Mouse (Mus musculus) myocyte (in vitro differentiated cells): ENCODE results near the gene Zfp385c. TPM values are rescaled to one million over a fixed set of nuclear protein-coding genes. Genes with fewer than 3 reads are reported as not detected.

Source experiments
- H3K27me3 ChIP-seq: one replicate; pipeline ENCODE4 v1.6.1; 2011; ENCODE audit not compliant: control insufficient read depth, insufficient read depth, insufficient read length
- H3K36me3 ChIP-seq: one replicate; pipeline ENCODE4 v1.6.1; 2011; ENCODE audit not compliant: control insufficient read depth, insufficient read depth
- H3K4me2 ChIP-seq: one replicate; pipeline ENCODE4 v1.6.1; 2011; ENCODE audit warnings: low read depth, control low read depth
- H3K4me3 ChIP-seq: one replicate; pipeline ENCODE4 v1.5.1; 2011; ENCODE audit warnings: mild to moderate bottlenecking, control low read depth, moderate library complexity
- H3K79me2 ChIP-seq: one replicate; pipeline ENCODE4 v1.6.1; 2011; ENCODE audit not compliant: control insufficient read depth, insufficient read depth
- H3ac ChIP-seq: one replicate; pipeline ENCODE4 v1.6.1; 2011; ENCODE audit not compliant: control insufficient read depth, insufficient read length
- CEBPB ChIP-seq: IDR thresholded peaks from 2 replicates; pipeline ENCODE4 v1.6.1; 2011; ENCODE audit warnings: mild to moderate bottlenecking, moderate library complexity; ENCODE audit not compliant: poor library complexity, insufficient read depth, severe bottlenecking
- E2F4 ChIP-seq: IDR thresholded peaks from one replicate; pipeline ENCODE4 v1.6.1; 2011; ENCODE audit warnings: mild to moderate bottlenecking, control low read depth, moderate library complexity; ENCODE audit not compliant: insufficient read depth
- MAX ChIP-seq: IDR thresholded peaks from one replicate; pipeline ENCODE4 v1.6.1; 2011; ENCODE audit warnings: low read depth, mild to moderate bottlenecking, control low read depth
- MYOD1 ChIP-seq, 3 experiments: IDR thresholded peaks; one replicate each; pipeline ENCODE4 v1.6.1; 2011; ENCODE audit warnings: control low read depth in 2 of 3, low read depth in 2 of 3, mild to moderate bottlenecking in 2 of 3, moderate library complexity in 1 of 3; ENCODE audit not compliant: insufficient read length in 2 of 3, control insufficient read depth in 1 of 3
- MYOG ChIP-seq, 3 experiments: IDR thresholded peaks; one replicate each; pipeline ENCODE4 v1.6.1; 2011; ENCODE audit warnings: control low read depth in 2 of 3, low read depth in 2 of 3, mild to moderate bottlenecking in 2 of 3; ENCODE audit not compliant: insufficient read length in 2 of 3, control insufficient read depth in 1 of 3, insufficient read depth in 1 of 3
- POLR2A ChIP-seq: IDR thresholded peaks from one replicate; pipeline ENCODE4 v1.6.1; 2011; ENCODE audit warnings: low read depth, mild to moderate bottlenecking, control low read depth, moderate library complexity; ENCODE audit not compliant: insufficient read length
- POLR2AphosphoS2 ChIP-seq: IDR thresholded peaks from one replicate; pipeline ENCODE4 v1.6.1; 2011; ENCODE audit warnings: low read depth, control low read depth; ENCODE audit not compliant: insufficient read length
- REST ChIP-seq: IDR thresholded peaks from one replicate; pipeline ENCODE4 v1.6.1; 2011; ENCODE audit warnings: mild to moderate bottlenecking, control low read depth, moderate library complexity; ENCODE audit not compliant: insufficient read depth, insufficient read length
- SRF ChIP-seq: IDR thresholded peaks from one replicate; pipeline ENCODE4 v1.6.1; 2011; ENCODE audit warnings: low read depth; ENCODE audit not compliant: control insufficient read depth, insufficient read length
- TCF12 ChIP-seq: IDR thresholded peaks from one replicate; pipeline ENCODE4 v1.6.1; 2011; ENCODE audit warnings: mild to moderate bottlenecking, control low read depth; ENCODE audit not compliant: poor library complexity, insufficient read depth, severe bottlenecking
- TCF3 ChIP-seq: IDR thresholded peaks from one replicate; pipeline ENCODE4 v1.6.1; 2011; ENCODE audit warnings: low read depth, control low read depth; ENCODE audit not compliant: insufficient read length
- USF1 ChIP-seq: IDR thresholded peaks from one replicate; pipeline ENCODE4 v1.6.1; 2011; ENCODE audit warnings: low read depth, mild to moderate bottlenecking, control low read depth, moderate library complexity
- polyA plus RNA-seq: library from polyadenylated mRNA; unstranded; fragments of >200 nt; fragmentation: generic; extraction: Trizol; gene quantifications from one replicate; pipeline ENCODE4 v1.2.1, GENCODE M21; 2012; ENCODE audit warnings: missing spikeins

The Zfp385c gene
- polyA plus RNA-seq, 1 experiment: 0.24 TPM

DNA sequence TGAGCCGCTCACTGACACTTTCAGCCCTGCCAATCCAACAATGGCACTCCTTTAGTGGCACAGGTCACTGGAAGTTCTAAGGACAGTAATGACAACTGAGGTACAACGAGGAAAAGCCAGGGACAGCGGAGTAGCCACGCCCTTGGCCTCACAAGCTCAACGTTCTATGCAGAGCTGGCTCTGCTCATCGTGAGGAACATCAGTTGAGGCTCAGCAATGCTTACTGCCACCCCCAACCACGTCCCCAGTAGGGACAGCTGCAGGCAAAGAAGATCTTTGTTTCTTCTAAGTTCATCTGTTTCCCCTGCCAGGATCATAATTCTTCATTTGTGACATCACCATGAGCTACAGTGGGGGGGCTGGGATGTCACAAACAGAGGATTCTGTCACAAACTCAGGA, 97.6 kb downstream of the Zfp385c start:
- TF ChIP-seq MAX (no peak), POLR2AphosphoS2 (peak; percentile 17), USF1 (no peak), CEBPB (no peak), MYOG (IDR thresholded peaks at IDR 0.05; ENCODE audit: control insufficient read depth in 1 of 3, insufficient read depth in 1 of 3, insufficient read length in 2 of 3, low read depth in 2 of 3) (peak in 2 of 3 experiments; percentile 32 to 61), MYOD1 (IDR thresholded peaks at IDR 0.05; ENCODE audit: control insufficient read depth in 1 of 3, insufficient read length in 2 of 3, low read depth in 2 of 3) (peak in 2 of 3 experiments; percentile 56 to 63), REST (no peak)
- H3K36me3 ChIP-seq: peaks cover 82% of the 10 kb centered on the region
- H3K4me2 ChIP-seq: no peak overlapping the region

DNA sequence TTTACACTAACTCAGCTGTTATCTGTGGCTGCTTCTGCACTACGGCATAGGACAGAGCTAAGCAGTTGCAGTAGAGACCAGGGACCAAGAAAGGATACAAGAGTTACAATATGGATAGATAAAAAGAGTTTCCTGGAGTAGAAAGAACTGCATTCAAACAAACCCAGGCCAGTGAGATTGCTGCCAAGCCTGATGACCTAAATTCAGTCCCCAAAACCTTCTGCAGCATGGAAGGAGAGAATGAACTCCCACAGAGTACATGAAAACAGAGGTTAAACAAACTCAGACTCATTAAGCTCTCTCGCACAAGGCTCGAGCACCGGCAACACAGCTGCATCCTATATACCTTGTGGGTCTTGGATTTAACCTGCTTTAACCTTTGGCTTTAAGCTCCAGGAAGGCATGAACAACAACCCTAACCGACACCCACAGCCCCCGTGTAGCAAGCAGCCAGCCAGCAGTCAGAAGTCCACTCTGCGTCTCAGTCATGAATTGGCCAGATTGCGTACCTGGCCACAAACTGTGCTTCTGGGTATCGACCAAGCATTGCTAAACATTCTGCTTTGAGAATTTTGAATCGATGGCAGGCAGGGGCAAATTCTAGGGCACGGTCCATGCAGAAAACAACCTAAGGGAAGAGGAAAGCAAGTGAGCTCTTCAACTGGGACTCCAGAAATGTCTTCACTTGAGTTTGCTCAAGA, 99.8 kb downstream of the Zfp385c start:
- Histone ChIP-seq H3K4me2 (no peak overlapping the region), H3K36me3 (peaks cover 78% of the 10 kb centered on the region), H3K79me2 (no peaks in the 10 kb centered on the region), H3ac (no peak overlapping the region), H3K4me3 (no peak overlapping the region), H3K27me3 (no peaks in the 10 kb centered on the region)
- TF ChIP-seq SRF: no peak
- no peak for TF ChIP-seq TCF3
- no peak for TF ChIP-seq USF1
- TF ChIP-seq MAX: no peak
- no peak for TF ChIP-seq TCF12

More for the DNA sequence above, 97.6 kb downstream of the Zfp385c start:
- Histone ChIP-seq H3ac (no peak overlapping the region), H3K27me3 (no peaks in the 10 kb centered on the region), H3K4me3 (no peak overlapping the region), H3K79me2 (no peaks in the 10 kb centered on the region)

DNA sequence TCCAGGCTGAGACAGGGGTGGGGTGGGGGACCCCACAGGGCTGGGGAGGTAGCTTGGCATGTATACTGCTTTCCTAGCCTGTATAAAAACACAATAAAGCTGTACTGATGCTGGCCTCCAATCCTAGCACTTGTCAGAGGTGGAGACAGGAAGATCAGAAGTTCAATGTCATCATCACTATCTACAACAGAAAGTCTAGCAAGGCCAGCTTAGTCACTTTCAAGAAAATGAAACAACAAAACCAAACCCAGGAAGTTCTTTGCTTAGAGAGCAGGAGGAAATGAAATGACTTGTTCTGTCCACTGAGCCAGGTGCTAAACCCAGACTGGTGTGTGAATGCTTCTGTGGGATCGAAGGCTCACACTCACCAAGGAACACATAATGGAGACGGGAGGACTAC, 103.8 kb downstream of the Zfp385c start:
- TF ChIP-seq CEBPB: no peak
- no peak for TF ChIP-seq POLR2A
- Histone ChIP-seq H3K79me2 (no peaks in the 10 kb centered on the region), H3K36me3 (peaks cover 86% of the 10 kb centered on the region), H3ac (no peak overlapping the region), H3K4me2 (no peak overlapping the region), H3K4me3 (no peak overlapping the region), H3K27me3 (no peaks in the 10 kb centered on the region)

DNA sequence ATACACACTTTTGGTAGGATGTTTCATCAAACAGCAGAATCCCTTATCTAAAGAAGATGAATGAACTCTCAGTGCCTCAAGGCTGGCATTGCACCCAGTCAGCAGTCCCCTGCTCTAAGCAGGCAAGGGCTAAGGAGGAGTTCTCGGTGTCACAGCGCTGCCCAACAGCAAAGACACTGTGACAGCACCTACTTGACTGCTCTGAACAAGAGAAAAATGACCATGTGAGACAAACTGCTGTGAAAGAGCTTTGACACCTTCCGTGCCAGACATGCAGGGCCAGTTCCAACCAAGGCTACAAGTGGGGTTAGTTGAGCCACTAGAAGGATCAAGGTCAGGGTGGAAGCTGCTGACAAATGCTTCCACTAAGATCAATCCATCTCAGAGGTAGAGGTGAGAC, 107.1 kb downstream of the Zfp385c start:
- H3K79me2 ChIP-seq: no peaks in the 10 kb centered on the region
- no peak overlapping the region for H3ac ChIP-seq
- H3K4me2 ChIP-seq: no peak overlapping the region

DNA sequence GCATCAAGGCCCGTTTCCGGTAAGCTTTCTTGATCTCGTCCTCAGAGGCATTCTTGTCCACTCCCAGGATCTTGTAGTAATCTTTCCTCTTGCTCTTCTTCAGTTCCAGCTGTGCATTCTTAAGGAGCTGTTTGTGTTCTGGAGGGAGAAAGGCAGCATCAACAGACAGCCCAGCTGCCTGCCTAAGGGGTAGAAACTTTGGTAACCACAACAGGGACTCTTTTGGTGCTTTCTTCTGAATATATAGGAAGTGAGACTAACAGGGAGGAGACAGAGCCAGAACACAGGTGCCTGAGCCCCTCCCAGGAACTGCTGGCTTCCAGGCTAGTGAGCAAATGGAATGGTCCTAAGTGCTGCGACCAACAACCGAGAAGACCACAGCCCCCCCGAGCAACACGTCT, 107.7 kb downstream of the Zfp385c start:
- no peak for TF ChIP-seq TCF12
- no peak for TF ChIP-seq POLR2A
- TF ChIP-seq SRF: no peak
- no peak for TF ChIP-seq TCF3
- TF ChIP-seq POLR2AphosphoS2: no peak
- TF ChIP-seq CEBPB: no peak
- no peak for TF ChIP-seq MYOG (IDR thresholded peaks at IDR 0.05; ENCODE audit: control insufficient read depth in 1 of 3, insufficient read depth in 1 of 3, insufficient read length in 2 of 3, low read depth in 2 of 3)
- TF ChIP-seq MAX: no peak
- TF ChIP-seq USF1: no peak
- TF ChIP-seq E2F4: no peak
- no peak for TF ChIP-seq REST
- H3K79me2 ChIP-seq: no peaks in the 10 kb centered on the region
- H3ac ChIP-seq: no peak overlapping the region
- no peaks in the 10 kb centered on the region for H3K27me3 ChIP-seq
- no peak overlapping the region for H3K4me2 ChIP-seq
- peaks cover 61% of the 10 kb centered on the region for H3K36me3 ChIP-seq
- no peak overlapping the region for H3K4me3 ChIP-seq

More for the DNA sequence above, 107.1 kb downstream of the Zfp385c start:
- H3K27me3 ChIP-seq: no peaks in the 10 kb centered on the region
- peaks cover 67% of the 10 kb centered on the region for H3K36me3 ChIP-seq
- TF ChIP-seq TCF12 (no peak), MYOD1 (IDR thresholded peaks at IDR 0.05; ENCODE audit: control insufficient read depth in 1 of 3, insufficient read length in 2 of 3, low read depth in 2 of 3) (no peak), MYOG (IDR thresholded peaks at IDR 0.05; ENCODE audit: control insufficient read depth in 1 of 3, insufficient read depth in 1 of 3, insufficient read length in 2 of 3, low read depth in 2 of 3) (no peak), SRF (no peak), REST (no peak), MAX (no peak), TCF3 (no peak), POLR2AphosphoS2 (no peak), CEBPB (no peak), POLR2A (no peak), E2F4 (no peak), USF1 (no peak)
- no peak overlapping the region for H3K4me3 ChIP-seq
